Mouse (Mus musculus): ENCODE data around the gene Exd1. TPM values are rescaled to one million over a fixed set of nuclear protein-coding genes. Genes with fewer than 3 reads are reported as not detected.
A peak's percentile ranks its signal among the peaks of the same experiment; 100 is the strongest.

Exd1 gene
- 0.83 and 1.2 TPM in 2 replicates for total RNA-seq (2014; rRNA removed)
- 0.58 and 0.74 TPM in 2 replicates for polyA plus RNA-seq (2015; fragmentation: Nextera tagmentation; extraction: Ambion mirVana)

- Histone ChIP-seq H3K27ac (peak within 1 kb of the TSS; percentile 88), H3K4me3 (ENCODE audit: low read length) (peak within 1 kb of the TSS; percentile 89), H3K4me2 (ENCODE audit: low read depth, low read length) (peak within 1 kb of the TSS; percentile 80), H3K9ac (replicated peaks; ENCODE audit: low read length) (peak within 1 kb of the TSS; percentile 76), H3K9me3 (ENCODE audit: low read length) (no peaks in the 10 kb centered on the region), H3K27me3 (ENCODE audit: insufficient read depth, low read length) (no peaks in the 10 kb centered on the region), H3K4me1 (ENCODE audit: insufficient read depth, low read length) (0 out of 2 replicates have a peak, but pooled peaks cover 8% of the 10 kb centered on the region), H3K36me3 (ENCODE audit: insufficient read depth, low read length) (no peaks in the 10 kb centered on the region)
- DNase-seq (ENCODE audit: low spot score) (peak; percentile 100), ATAC-seq (peak; percentile 98)
- under 1% methylated on average over 55 of the region's 57 CpGs for whole genome bisulfite sequencing
- TF ChIP-seq CTCF (IDR thresholded peaks at IDR 0.05; ENCODE audit: low read depth), result peak; percentile 3; the same call in 1 of the 2 replicates
These were observed at the start of gene Exd1, which contains the start of gene Chp1 for GRCm38 (mm10) chr2:119547522-119548370. Gene Exd1 (minus strand): TSS chr2:119547627. Gene Chp1 (plus strand): TSS chr2:119547697.

DNA sequence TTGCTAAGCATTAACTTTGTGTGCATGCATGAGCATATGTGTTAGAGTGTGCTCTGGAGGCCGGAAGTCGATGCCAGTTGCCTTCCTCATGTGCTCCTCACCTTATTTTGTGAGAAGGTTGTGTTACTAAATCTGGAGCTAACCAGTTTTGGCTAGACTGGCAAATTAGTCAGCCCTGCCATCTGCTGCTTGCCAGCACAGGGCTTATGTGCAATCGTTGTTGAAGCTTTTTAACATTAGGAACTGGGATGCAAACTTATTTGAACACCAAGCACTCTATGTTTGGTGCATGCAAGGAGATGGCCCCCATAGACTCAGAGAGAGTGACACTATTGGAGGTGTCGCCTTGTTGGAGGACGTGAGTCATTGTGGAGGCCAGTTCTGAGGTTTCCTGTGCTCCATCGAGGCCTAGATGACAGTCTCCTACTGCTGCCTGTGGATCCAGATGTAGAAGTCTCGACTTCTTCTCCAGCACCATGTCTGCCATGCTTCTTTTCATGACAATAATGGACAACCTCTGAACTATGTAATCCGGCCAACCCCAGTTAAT is 49.4 kb upstream of the Exd1 start:
- H3K27me3 ChIP-seq (ENCODE audit: insufficient read depth, low read length), result no peaks in the 10 kb centered on the region
- no peak for TF ChIP-seq CTCF (IDR thresholded peaks at IDR 0.05; ENCODE audit: low read depth)
- H3K9me3 ChIP-seq (ENCODE audit: low read length), result no peaks in the 10 kb centered on the region
- peaks cover 2% of the 10 kb centered on the region; the same call in 1 of the 2 replicates for H3K4me1 ChIP-seq (ENCODE audit: insufficient read depth, low read length)
- H3K36me3 ChIP-seq (ENCODE audit: insufficient read depth, low read length), result peaks cover 18% of the 10 kb centered on the region
- no peak overlapping the region for H3K4me2 ChIP-seq (ENCODE audit: low read depth, low read length)
- WGBS, result 88% methylated on average over 8 of the region's 8 CpGs
- DNase-seq (ENCODE audit: low spot score) (no peak), ATAC-seq (no peak)
- H3K27ac ChIP-seq, result no peak overlapping the region
- H3K9ac ChIP-seq (replicated peaks; ENCODE audit: low read length), result no peak overlapping the region
- H3K4me3 ChIP-seq (ENCODE audit: low read length), result no peak overlapping the region

DNA sequence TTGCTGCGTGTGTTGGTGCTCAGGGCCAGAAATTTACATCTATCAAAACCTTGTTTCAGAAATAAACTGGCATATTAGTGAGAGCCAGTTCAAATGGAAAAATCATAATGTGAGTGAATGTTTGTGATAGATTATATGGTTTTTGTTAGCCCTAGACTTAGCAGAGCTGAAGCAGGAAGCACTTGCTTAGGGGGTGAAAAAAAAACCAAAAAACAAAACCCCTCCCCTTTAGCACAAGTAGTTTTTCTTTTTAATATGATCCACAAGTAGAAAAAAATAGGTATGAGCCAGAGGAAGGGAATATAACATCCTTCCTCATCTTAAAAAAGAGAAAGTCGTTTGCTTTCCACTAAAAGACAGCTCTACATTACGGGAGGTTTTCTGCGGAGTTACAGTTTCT is 47.9 kb upstream of the Exd1 start:
- ATAC-seq (no peak), DNase-seq (ENCODE audit: low spot score) (no peak)
- Histone ChIP-seq H3K4me3 (ENCODE audit: low read length) (peak overlapping the region; percentile 81), H3K9ac (replicated peaks; ENCODE audit: low read length) (peak overlapping the region; percentile 92), H3K9me3 (ENCODE audit: low read length) (no peaks in the 10 kb centered on the region), H3K27ac (no peak overlapping the region), H3K36me3 (ENCODE audit: insufficient read depth, low read length) (peaks cover 18% of the 10 kb centered on the region), H3K4me1 (ENCODE audit: insufficient read depth, low read length) (peaks cover 2% of the 10 kb centered on the region; the same call in 1 of the 2 replicates), H3K27me3 (ENCODE audit: insufficient read depth, low read length) (no peaks in the 10 kb centered on the region), H3K4me2 (ENCODE audit: low read depth, low read length) (peak overlapping the region; percentile 78)
- WGBS, result 33% methylated on average over 4 of the region's 4 CpGs
- TF ChIP-seq CTCF (IDR thresholded peaks at IDR 0.05; ENCODE audit: low read depth), result no peak

- WGBS, result under 1% methylated on average over 61 of the region's 61 CpGs
- Histone ChIP-seq H3K27me3 (ENCODE audit: insufficient read depth, low read length) (no peaks in the 10 kb centered on the region), H3K4me2 (ENCODE audit: low read depth, low read length) (peak overlapping the region; percentile 78), H3K4me3 (ENCODE audit: low read length) (peak overlapping the region; percentile 81), H3K27ac (peak overlapping the region; percentile 89), H3K9ac (replicated peaks; ENCODE audit: low read length) (peak overlapping the region; percentile 92), H3K36me3 (ENCODE audit: insufficient read depth, low read length) (peaks cover 15% of the 10 kb centered on the region), H3K9me3 (ENCODE audit: low read length) (no peaks in the 10 kb centered on the region), H3K4me1 (ENCODE audit: insufficient read depth, low read length) (peaks cover 2% of the 10 kb centered on the region; the same call in 1 of the 2 replicates)
- peak; percentile 99 for ATAC-seq
- TF ChIP-seq CTCF (IDR thresholded peaks at IDR 0.05; ENCODE audit: low read depth), result no peak
- DNase-seq (ENCODE audit: low spot score), result peak; percentile 99
These were observed 46.9 kb upstream of the Exd1 start for GRCm38 (mm10) chr2:119594113-119594981.

DNA sequence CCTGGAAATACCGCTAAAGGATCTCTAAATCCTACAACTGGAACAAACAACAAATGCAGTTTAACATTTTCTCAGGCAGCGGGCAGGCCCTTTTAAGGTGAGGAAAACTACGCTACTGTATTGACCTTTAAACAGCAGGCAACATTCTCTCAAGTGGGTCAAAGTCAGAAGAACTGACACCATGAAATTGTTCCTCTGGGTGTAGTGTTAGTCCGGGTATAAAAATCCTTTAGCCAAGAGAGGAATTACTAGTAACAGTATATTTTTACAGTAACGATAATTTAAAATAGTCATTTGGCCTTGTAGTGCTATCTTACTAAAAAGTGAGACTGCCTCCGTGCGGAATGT is 46.3 kb upstream of the Exd1 start:
- H3K27me3 ChIP-seq (ENCODE audit: insufficient read depth, low read length), result no peaks in the 10 kb centered on the region
- H3K27ac ChIP-seq, result peak overlapping the region; percentile 89
- H3K4me2 ChIP-seq (ENCODE audit: low read depth, low read length), result peak overlapping the region; percentile 78
- peaks cover 15% of the 10 kb centered on the region for H3K36me3 ChIP-seq (ENCODE audit: insufficient read depth, low read length)
- peaks cover 2% of the 10 kb centered on the region; the same call in 1 of the 2 replicates for H3K4me1 ChIP-seq (ENCODE audit: insufficient read depth, low read length)
- peak overlapping the region; percentile 35; the same call in 1 of the 2 replicates for H3K9ac ChIP-seq (replicated peaks; ENCODE audit: low read length)
- no peak for TF ChIP-seq CTCF (IDR thresholded peaks at IDR 0.05; ENCODE audit: low read depth)
- ATAC-seq (peak; percentile 46), DNase-seq (ENCODE audit: low spot score) (no peak)
- H3K4me3 ChIP-seq (ENCODE audit: low read length), result peak overlapping the region; percentile 81
- 6% methylated on average over 7 of the region's 7 CpGs for WGBS
- H3K9me3 ChIP-seq (ENCODE audit: low read length), result no peaks in the 10 kb centered on the region

DNA sequence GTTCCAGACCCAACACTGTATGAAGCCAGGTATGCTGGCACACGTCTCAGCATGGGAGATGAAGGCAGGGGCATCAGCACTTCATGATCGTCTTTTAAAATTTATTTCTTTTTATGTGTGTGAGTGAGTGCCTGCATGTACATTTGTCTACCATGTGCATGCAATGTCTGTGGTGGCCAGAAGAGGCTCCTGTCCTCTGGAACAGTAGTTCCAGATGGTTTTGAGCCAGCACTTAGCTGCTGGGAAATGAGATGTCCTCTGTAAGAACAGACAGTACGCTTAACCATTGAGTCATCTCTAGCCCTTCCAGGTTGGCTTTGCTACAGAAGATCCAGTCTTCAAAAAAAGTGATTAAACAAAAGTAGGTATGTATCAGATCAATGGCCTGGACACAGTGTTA is 43.8 kb upstream of the Exd1 start:
- Histone ChIP-seq H3K9me3 (ENCODE audit: low read length) (no peaks in the 10 kb centered on the region), H3K4me3 (ENCODE audit: low read length) (no peak overlapping the region), H3K9ac (replicated peaks; ENCODE audit: low read length) (no peak overlapping the region), H3K4me2 (ENCODE audit: low read depth, low read length) (no peak overlapping the region), H3K27me3 (ENCODE audit: insufficient read depth, low read length) (no peaks in the 10 kb centered on the region), H3K36me3 (ENCODE audit: insufficient read depth, low read length) (0 out of 2 replicates have a peak, but pooled peaks cover under 1% of the 10 kb centered on the region), H3K27ac (no peak overlapping the region), H3K4me1 (ENCODE audit: insufficient read depth, low read length) (peaks cover 2% of the 10 kb centered on the region; the same call in 1 of the 2 replicates)
- no peak for ATAC-seq
- 94% methylated on average over 3 of the region's 3 CpGs for WGBS
- DNase-seq (ENCODE audit: low spot score), result peak; percentile 10
- peak; percentile 36 for TF ChIP-seq CTCF (IDR thresholded peaks at IDR 0.05; ENCODE audit: low read depth)
